Mouse (Mus musculus) spleen, postnatal 4 days (tissue): ENCODE measurements around the gene Rbx1.

ENCODE experiments used
- DNase-seq, 2 experiments: peaks; one replicate each; pipeline ENCODE4 v3.0.0; 2022; ENCODE audit warnings: low spot score in 2 of 2

The Rbx1 gene

DNA sequence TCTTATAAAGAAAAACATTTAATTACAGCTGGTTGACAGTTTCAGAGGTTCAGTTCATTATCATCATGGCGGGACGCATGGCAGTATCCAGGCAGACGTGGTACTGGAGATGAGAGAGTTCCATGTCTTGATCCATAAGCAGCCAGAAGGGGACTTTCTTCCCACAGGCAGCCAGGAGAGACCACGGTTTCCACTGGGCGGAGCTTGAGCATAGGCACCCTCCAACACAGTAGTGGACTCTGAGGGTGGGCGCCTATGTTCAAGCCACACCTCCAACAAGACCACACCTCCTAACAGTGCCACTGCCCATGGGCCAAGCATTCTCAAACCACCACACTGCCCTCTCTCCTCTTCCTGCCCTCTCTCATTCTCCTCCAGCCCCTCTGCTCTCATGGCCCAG is 17.6 kb downstream of the Rbx1 start:
- DNase-seq, result no peak

DNA sequence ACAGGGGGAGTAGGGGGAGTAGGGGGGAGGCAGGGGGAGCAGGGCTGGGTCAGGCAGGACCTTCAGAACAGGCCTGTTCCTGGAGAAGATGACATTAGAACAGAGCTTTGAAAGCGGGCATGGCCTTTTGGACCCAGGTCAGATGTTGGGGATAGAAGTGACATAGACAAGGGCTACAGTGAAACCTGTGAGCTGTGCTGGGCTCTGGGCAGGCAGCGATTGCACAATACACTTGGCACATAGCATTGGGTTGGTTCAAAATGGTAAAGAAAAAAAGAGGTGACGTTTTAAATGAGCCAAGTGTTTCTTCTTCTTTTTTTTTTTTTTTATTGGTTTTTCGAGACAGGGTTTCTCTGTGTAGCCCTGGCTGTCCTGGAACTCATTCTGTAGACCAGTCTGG is 19.4 kb downstream of the Rbx1 start:
- no peak for DNase-seq

GRCm38 (mm10) chr15:81503466-81503865 is 37.4 kb downstream of the Rbx1 start:
- no peak for DNase-seq

GRCm38 (mm10) chr15:81503995-81504394 is 37.9 kb downstream of the Rbx1 start:
- DNase-seq, result no peak

DNA sequence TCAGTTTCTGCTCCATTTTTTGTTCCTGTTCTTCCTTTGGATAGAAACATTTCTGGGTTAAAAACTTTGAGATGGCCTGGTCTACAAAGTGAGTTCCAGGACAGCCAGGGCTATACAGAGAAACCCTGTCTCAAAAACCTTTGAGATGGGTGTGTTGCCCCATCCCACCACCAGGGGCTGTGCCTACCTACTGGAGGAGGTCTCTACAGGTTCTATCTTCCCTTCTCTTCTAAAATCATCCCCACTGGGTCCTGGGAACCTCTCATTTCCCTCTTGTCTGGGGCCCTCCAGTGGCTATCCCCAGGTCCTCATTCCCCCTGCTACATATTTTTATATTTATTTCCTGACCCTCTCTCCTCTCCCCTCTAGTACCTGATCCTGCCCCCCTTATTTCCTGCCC is 41.1 kb downstream of the Rbx1 start:
- DNase-seq, result peak; percentile 68 to 83

DNA sequence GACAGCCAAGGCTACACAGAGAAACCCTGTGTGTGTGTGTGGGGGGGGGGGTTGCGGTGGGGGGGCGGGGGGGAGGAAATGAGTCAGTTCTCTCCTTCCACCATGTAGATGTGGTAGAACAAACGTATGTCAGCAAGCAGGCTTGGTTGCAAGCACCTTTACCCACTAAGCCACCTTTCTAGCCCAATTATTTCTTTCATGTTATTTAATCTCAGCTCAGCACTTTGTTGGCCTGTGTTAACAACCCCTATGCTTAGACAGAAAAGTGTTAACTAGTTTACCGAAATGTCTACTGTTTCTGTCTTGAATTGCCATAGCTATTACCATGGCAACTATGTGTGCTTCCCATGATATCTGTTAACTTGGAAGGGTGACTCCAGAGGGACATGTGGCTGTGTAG is 44.5 kb downstream of the Rbx1 start:
- DNase-seq, result no peak

- DNase-seq, result peak; percentile 60 to 84
Measured at GRCm38 (mm10) chr15:81511601-81512261, 45.6 kb downstream of the Rbx1 start.

DNA sequence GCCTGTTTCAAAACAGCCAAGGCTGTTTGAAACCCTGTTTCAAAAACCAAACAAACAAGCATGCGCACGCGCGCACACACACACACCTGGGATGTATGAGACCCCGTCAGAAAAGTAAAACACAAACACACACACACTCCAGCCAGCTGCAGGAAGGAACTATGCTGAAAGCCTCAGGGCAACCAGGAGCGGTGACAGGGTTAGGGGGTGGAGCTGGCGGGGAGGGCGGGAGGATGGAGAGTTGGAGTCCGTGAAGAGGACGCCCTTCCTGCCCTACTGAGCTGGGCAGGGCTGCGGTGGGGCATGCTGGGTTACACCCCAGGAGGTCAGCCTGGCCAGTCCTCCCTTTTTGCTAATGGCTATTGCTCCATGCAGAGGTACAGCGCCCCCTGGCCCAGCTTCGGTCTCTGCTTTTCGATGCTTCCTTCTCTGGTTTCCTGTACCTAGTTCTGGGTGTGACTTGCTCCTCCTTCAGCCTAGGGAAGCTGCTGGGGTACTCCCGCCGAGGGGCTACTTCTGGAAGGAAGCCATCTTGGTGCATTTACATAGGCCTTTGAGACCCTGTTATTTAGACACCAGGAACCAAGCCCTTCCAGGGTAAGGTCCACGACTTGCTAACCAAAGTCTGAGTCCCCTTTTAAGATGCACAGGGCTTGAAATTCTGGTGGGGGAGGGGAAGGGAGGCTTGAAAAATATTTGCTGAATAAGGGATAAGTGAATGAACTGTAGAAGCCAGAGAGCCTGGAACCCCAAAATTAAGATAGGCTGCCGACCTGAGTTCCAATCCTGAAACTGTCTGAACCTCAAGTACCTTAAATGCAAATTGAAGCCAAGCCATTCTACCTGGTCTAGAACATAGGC is 48.2 kb downstream of the Rbx1 start:
- DNase-seq, result peak; percentile 91 to 95

DNA sequence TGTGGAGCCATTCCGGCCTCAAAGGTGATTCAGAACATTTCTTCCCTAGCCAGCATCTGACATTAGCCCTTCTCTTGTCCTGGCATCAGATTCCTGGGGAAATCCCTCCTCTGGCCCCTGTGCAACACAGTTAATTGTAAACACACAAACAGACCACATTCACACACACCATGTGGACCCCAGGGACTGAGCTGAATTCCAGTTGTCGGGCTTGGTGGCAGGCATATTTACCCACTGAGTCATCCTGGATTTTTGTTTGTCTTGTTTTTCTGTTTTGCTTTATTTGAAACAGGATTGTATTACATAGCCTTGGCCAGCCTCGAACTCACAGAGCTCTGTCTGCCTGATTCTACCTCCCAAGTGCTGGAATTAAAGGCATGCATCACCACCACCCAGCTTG is 49.1 kb downstream of the Rbx1 start:
- DNase-seq, result no peak

DNA sequence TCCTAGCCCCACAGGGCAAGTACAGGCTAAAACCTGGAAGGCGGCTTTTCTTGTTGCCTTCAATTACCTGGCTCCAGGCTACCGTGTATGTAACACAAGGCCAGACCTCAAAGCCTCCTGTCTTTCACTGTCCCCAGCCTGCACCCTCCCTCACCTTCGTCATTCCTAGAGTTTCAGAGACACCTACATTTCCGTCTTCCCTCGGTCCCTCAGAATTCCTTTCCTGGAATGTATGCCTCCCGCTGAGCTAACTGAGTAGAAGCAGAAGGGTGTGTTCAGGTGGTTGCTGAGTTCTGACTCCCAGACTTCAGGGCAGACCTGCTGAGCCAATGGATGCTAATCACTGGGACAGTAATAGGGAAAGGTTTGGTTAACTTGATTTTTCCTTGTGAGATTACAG is 51.9 kb downstream of the Rbx1 start:
- DNase-seq, result no peak

DNA sequence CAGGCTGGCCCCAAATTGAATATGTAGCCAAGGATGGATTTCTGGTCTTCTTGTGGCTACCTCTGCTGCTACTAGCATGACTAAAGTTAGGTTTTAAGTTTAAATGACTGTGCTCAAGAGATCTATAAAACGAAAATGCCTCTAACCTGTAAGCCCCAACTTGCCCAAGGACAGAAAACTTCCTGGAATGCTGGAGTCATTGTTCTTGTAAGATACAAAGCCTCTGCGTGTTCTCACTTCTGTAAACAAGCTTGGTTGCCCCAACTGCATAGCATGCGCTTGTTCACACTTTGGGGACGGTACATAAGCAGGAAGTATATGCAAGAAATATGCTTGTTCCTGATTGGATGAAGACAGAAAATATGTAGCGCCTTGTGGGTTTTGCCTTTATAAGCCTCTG is 52.7 kb downstream of the Rbx1 start:
- DNase-seq, result no peak

DNA sequence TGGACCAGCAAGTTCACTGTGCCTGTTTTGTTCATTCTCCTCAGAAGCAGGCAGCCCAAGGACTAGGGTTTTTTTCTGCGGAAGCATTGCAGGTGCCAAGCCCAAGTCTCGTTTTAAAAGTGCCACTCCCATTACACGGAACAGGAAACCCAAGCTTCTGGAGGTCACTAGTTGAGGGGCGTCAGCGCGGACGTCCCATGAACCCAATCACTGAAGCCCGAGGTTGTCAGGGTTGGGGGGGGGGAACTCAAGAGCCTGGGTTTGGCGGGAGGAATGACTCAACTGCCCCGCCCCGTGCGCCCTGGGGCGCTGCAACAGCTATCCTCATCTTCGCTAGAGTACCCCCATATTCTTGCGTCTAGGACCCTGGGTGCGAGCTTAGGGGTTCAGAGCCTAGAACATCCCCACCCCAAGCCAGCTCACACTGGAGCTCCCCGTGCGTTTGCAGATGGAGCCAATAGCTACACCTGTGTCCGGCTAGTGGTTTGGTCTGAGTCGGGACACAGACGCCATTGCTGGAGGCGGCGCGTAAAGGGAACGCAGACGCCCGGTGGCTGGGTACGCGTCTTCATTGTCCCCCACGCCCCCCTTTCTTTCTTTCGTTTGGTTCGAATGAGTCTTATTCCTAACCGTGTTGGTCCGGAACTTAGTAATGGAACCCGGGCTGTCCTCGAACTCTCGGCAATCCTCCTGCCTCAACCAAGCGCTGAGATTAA is 56.1 kb downstream of the Rbx1 start:
- DNase-seq, result peak; percentile 77 to 89

- DNase-seq, result no peak
Measured at GRCm38 (mm10) chr15:81522761-81523168, 56.7 kb downstream of the Rbx1 start.

DNA sequence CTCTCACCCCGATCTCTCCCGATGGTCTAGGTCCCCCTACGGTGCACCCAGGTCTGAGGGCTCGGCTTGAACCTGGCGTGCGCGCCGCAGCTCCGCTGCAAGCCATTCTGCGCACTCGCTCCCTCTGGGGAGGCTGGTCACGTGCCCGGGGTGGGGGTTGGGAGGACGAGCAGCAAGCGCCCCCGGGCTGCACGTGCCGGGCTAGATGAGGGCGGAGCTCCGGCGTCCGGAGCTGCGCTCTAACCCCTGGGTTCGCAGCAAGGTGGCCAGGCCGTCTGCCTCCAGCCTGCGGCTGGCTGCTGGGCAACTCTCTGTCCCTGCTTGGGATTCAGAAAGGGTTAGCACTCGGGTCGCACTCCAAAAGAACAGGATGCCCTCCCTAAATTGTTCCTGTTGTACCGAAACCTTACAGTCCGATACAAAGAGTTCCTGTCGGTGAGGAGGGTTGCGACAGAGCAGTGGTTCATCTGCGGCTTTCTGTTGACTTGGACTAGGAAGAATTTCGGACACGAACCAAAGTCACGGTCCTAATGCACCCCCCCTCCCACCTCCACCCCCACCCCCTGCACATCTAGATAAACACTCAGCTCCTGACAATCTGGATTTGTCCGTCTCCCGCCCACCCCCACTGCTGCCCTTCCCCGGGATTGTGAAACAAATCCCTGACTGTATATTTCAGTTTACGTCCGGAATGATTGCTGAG is 57.2 kb downstream of the Rbx1 start:
- DNase-seq, result peak; percentile 96 to 99

GRCm38 (mm10) chr15:81523901-81524300 is 57.8 kb downstream of the Rbx1 start:
- DNase-seq, result no peak
